Mouse (Mus musculus) Muller cell, postnatal 12 days (primary cell): ENCODE data around the gene Cpeb3.

Experiments used
- DNase-seq: peaks from one replicate; pipeline ENCODE4 v3.0.0-alpha.2; 2015; ENCODE audit errors: inconsistent ontology term

Gene Cpeb3

DNA sequence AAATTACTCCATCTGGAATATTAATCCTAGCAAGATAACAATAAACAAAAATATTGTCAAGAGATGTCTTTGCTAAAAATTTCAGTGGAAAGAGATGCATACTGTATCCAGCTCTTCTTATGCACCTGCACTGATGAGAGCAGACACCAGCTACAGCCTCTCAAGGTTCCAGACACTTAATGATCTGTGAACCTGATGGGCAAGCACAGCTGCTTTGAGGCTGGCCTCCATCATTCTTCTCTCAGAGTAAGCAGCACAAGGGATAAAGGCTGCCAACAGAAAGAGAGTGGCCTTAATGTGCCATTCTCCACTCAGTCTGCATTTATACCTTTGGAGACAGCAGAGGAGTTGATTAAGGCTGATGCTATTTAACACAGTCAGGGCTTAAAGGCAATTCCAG, 167.5 kb downstream of the Cpeb3 start:
- no peak for DNase-seq

GRCm38 (mm10) chr19:37032364-37032763, 176.0 kb downstream of the Cpeb3 start:
- DNase-seq, result no peak

GRCm38 (mm10) chr19:37031446-37031845, 177.0 kb downstream of the Cpeb3 start:
- no peak for DNase-seq

- DNase-seq, result peak; percentile 67
These were observed 178.6 kb downstream of the Cpeb3 start for GRCm38 (mm10) chr19:37029771-37030170.

DNA sequence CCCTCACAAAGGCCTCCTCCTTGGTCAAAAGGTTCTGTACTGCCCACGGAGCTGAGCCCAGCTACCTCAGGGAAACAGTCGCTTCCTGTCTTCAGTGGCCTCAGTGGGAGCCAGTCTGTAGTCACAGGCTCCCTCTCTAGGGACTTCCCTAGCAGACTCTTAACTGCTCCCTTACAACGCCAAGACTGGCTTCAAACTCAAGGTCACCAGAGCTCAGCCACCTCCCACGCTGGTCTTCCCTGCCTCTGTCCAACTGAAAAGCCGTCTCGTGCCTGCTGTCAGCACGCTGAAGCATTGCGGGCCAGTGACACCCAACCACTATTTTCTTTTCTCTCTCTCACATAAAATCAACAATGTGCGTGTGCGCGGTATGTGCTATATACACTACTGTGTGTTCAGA, 182.0 kb downstream of the Cpeb3 start:
- no peak for DNase-seq

- no peak for DNase-seq
These were observed 182.5 kb downstream of the Cpeb3 start for GRCm38 (mm10) chr19:37025839-37026319.

DNA sequence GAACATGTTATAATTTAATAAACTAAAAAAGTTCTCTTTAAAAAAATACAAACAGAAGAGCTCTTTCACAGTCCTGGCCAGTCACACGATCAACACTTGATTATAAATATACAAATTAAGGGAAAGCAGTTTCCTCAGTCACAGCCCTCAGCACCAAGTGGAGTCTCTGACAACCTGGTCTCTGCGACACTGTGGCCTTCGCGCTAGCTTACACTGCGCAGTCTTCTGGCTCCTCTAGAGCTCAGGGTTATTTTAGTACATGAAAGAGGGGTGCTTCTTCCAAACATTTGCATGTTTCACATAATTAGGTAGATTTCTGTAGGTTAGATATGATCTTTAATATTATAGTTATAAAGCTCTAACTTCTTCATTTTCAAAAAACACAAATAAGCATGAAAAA, 186.3 kb downstream of the Cpeb3 start:
- no peak for DNase-seq

DNA sequence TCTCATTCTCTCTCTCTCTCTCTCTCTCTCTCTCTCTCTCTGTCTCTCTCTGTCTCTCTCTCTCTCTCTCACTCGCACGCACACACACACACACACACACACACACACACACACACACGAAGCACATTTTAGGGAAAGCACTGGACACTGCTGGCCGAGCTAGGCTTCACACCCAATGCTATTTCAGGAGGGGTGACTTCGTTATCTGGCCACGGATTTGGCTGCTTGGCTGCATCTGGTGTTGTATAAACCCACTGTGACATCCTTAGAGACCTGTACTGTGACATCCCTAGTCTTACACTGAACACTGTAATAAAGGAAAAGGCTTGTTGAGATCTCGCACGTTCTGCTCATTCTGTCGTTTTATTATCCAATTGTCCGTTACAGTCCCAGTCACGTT, 187.4 kb downstream of the Cpeb3 start:
- DNase-seq, result no peak

DNA sequence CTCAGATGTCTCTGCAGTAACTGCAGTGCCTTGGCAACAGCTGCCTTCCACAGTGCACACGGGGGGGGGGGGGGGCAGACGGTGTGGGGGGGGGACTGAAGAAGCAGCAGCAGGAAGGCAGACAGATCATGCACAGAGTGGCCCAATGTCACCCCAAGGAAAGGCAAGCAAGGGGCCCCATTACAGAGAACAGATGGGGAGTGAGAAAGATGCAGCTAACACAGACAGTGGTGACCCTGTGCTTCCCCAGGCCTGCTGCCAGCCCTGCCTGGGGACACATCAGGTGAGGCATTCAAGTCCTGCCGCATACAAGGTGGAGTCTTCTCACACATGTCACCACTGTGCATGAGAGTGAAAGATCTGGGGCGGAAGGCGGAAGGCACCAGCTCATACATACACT, 187.9 kb downstream of the Cpeb3 start:
- no peak for DNase-seq

DNA sequence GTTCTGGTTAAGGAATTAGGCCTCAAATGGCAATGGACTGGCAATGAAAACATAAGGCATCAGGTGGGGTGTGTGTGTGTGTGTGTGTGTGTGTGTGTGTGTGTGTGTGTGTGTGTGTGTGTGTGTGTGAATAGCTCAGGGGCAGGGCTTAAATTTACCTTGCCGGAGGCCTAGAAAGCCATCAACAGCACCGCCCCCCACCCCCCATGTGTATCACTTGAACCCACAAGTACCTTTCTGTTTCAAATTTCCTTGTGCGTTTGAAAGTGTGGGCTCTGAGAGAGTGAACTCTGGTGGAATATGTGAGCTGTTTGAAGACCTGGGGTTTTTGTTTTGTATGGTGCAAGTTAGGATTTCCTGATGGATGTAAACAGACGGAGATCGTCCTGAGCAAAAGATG, 189.5 kb downstream of the Cpeb3 start:
- no peak for DNase-seq

DNA sequence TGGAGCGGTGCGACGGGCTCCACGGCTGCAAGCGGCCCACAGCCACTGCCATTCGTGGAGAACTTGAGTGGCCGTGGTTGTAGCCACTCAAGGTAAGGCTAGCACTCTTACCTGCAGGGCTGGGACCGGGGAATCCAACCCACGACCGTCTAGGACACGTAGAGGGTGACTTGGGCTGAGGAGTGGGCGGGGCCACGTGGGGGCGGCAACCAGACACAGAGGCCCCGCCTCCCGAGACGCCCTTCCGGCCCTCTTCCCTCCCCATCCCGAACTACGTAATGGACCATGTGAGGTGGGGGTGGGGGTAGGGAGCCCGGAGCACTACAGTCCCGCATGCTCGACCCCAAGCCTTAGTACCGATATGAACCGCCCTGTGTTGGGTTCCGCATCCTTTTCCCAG, 190.0 kb downstream of the Cpeb3 start:
- peak; percentile 88 for DNase-seq

DNA sequence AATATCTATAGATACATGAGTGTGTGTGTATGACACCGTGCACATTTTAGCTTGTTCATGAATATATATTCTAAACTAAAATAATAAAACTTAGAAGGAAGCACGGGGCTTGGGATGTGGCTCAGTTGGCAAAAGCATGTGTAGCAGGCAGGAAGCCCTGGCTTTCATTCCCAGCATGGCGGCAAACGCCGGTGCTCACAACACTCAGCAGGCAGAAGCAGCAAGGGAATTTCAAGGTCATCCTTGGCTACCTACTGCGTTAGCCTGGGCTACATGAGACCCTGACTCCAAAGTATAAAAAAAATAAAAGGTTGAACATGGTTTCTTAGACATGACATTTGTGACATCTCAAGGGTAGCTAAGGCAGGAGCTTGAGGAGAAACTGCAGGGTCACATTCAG, 191.5 kb downstream of the Cpeb3 start:
- DNase-seq, result no peak

GRCm38 (mm10) chr19:37014173-37014939, 194.0 kb downstream of the Cpeb3 start:
- no peak for DNase-seq

DNA sequence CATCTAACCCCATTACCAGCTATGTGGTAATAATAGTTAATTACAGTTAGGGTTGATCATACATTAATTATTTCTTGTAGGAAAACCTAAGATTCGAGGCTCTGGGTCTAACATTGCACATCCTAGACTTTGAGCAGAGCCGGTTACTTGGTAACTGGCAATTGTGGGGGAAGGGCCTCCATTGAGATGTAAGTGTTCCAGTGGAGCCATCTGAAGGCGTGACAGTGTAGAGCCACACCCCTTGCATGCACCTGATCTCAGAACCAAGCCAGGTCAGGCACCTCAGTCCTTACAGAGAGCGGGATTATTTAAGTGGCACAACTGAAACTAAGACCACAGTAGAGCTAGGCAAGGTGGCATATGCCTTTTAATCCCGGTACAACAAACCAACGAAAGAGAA, 194.9 kb downstream of the Cpeb3 start:
- no peak for DNase-seq

- no peak for DNase-seq
These were observed 198.5 kb downstream of the Cpeb3 start for GRCm38 (mm10) chr19:37009878-37010281.

DNA sequence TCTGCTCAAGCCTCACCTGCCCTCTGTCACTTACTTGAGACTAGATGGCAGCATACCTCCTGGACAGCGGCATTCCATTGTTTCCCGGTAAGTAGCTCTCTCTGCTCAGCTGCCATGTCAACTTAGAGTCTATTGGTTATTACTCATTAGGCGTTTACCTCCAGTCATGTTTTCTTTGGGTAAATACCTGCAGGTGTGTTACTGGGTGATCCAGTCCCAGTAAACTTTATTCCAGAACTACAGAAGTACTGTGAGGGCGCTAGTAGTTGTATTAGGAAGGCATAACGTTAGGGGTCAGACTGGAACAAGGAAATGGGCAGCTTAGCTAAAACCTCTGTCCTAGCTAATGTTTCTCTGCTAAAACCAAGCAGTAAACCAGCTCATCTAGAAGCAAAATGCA, 203.8 kb downstream of the Cpeb3 start:
- no peak for DNase-seq
